Mouse (Mus musculus): ENCODE measurements around the gene Lst1.

Lst1 gene

GRCm38 (mm10) chr17:35220156-35220952 lies 32.1 kb upstream of the Lst1 start, which contains the start of gene Gm16181:
Gm16181 (plus strand) TSS chr17:35220834.
- TF ChIP-seq GATA4 (IDR thresholded peaks at IDR 0.05; ENCODE audit: insufficient replicate concordance, low read length) = no peak; the same call in 1 of the 2 replicates

GRCm38 (mm10) chr17:35219601-35220041 lies 31.4 kb upstream of the Lst1 start:
- TF ChIP-seq GATA4 (IDR thresholded peaks at IDR 0.05; ENCODE audit: insufficient replicate concordance, low read length) = no peak

- TF ChIP-seq GATA4 (IDR thresholded peaks at IDR 0.05; ENCODE audit: insufficient replicate concordance, low read length) = peak; percentile 83; the same call in 1 of the 2 replicates
Measured at GRCm38 (mm10) chr17:35218516-35219193, 30.4 kb upstream of the Lst1 start.

- no peak for TF ChIP-seq GATA4 (IDR thresholded peaks at IDR 0.05; ENCODE audit: insufficient replicate concordance, low read length)
Measured at GRCm38 (mm10) chr17:35213071-35213470, 24.8 kb upstream of the Lst1 start.

GRCm38 (mm10) chr17:35210593-35210992 lies 22.4 kb upstream of the Lst1 start:
- no peak for TF ChIP-seq GATA4 (IDR thresholded peaks at IDR 0.05; ENCODE audit: insufficient replicate concordance, low read length)

GRCm38 (mm10) chr17:35209785-35210535 lies 21.7 kb upstream of the Lst1 start:
- no peak for TF ChIP-seq GATA4 (IDR thresholded peaks at IDR 0.05; ENCODE audit: insufficient replicate concordance, low read length)

GRCm38 (mm10) chr17:35205380-35205769 lies 17.1 kb upstream of the Lst1 start:
- TF ChIP-seq GATA4 (IDR thresholded peaks at IDR 0.05; ENCODE audit: insufficient replicate concordance, low read length) = no peak

GRCm38 (mm10) chr17:35204494-35205379 lies 16.5 kb upstream of the Lst1 start, which contains the start of gene Lta:
Lta (minus strand) TSS chr17:35205351.
- TF ChIP-seq GATA4 (IDR thresholded peaks at IDR 0.05; ENCODE audit: insufficient replicate concordance, low read length) = no peak

GRCm38 (mm10) chr17:35202442-35202841 lies 14.2 kb upstream of the Lst1 start:
- TF ChIP-seq GATA4 (IDR thresholded peaks at IDR 0.05; ENCODE audit: insufficient replicate concordance, low read length) = no peak

- TF ChIP-seq GATA4 (IDR thresholded peaks at IDR 0.05; ENCODE audit: insufficient replicate concordance, low read length) = no peak
Measured at GRCm38 (mm10) chr17:35201787-35202186, 13.5 kb upstream of the Lst1 start, which contains the start of gene Tnf. Tnf (minus strand) TSS chr17:35202007.

- no peak for TF ChIP-seq GATA4 (IDR thresholded peaks at IDR 0.05; ENCODE audit: insufficient replicate concordance, low read length)
Measured at GRCm38 (mm10) chr17:35201128-35201527, 12.9 kb upstream of the Lst1 start.

GRCm38 (mm10) chr17:35200398-35200797 lies 12.2 kb upstream of the Lst1 start:
- no peak for TF ChIP-seq GATA4 (IDR thresholded peaks at IDR 0.05; ENCODE audit: insufficient replicate concordance, low read length)

GRCm38 (mm10) chr17:35198946-35199345 lies 10.7 kb upstream of the Lst1 start:
- TF ChIP-seq GATA4 (IDR thresholded peaks at IDR 0.05; ENCODE audit: insufficient replicate concordance, low read length) = no peak

GRCm38 (mm10) chr17:35198029-35198428 lies 9.8 kb upstream of the Lst1 start:
- no peak for TF ChIP-seq GATA4 (IDR thresholded peaks at IDR 0.05; ENCODE audit: insufficient replicate concordance, low read length)

Data from liver, adult (tissue).